Mouse (Mus musculus): ENCODE data around the gene Olfr222. TPM values are rescaled to one million over a fixed set of nuclear protein-coding genes. Genes with fewer than 3 reads are reported as not detected.
A peak's percentile ranks its signal among the peaks of the same experiment; 100 is the strongest.

The Olfr222 gene
- total RNA-seq, 2 experiments from 2014 or later = not detected

GRCm38 (mm10) chr11:59543376-59543775, 32.7 kb downstream of the Olfr222 start:
- no peak for DNase-seq (ENCODE audit: low spot score in 2 of 2)
- intact Hi-C loops (cut with DNase I) = no loop called here

GRCm38 (mm10) chr11:59542442-59542841, 33.6 kb downstream of the Olfr222 start:
- intact Hi-C loops (cut with DNase I) = no loop called here
- DNase-seq (ENCODE audit: low spot score in 2 of 2) = no peak

DNA sequence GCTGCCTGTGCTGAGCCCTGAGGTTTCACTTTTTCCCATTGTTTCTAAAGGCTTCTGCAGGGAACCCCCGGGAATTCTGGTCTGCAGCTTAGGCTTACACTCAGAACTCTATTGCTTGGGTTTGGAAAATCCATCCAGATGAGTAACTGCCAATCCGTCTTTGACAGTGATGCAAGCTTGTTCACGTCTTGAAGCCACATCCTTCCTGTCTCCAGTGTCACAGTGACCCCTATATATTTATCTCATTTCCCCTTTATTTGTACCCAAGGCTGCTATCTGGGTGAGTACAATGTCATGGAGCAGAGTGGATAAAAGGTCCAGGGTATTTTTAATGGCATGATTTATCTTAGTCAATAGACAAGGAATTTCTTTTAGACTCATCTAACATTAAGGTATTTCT, 34.7 kb downstream of the Olfr222 start, which contains the start of gene Nlrp3:
Nlrp3 (plus strand) TSS at position 245 of the 400 bp plus-strand sequence.
- intact Hi-C loops (cut with DNase I) = no loop called here
- DNase-seq (ENCODE audit: low spot score in 2 of 2) = no peak

DNA sequence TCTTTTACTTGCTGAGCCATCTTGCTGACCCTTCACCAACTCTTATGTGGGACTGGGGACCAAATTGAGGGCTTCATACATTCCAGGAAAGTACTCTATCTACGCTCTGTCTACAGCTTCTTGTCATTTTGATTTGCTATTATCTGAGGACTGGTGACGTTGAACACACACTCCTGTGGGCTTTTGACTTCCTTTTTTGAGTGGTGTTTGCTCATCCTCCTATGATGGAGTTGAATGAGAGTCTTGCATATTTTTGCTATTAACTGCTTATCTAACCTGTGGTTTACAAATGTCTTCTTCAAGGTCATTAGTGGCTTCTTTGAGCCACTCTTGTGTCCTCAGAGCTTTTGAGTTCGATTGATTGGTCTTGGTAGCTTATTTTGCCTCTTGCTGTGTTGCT, 35.9 kb downstream of the Olfr222 start:
- intact Hi-C loops (cut with DNase I) = no loop called here
- DNase-seq (ENCODE audit: low spot score in 2 of 2) = no peak

DNA sequence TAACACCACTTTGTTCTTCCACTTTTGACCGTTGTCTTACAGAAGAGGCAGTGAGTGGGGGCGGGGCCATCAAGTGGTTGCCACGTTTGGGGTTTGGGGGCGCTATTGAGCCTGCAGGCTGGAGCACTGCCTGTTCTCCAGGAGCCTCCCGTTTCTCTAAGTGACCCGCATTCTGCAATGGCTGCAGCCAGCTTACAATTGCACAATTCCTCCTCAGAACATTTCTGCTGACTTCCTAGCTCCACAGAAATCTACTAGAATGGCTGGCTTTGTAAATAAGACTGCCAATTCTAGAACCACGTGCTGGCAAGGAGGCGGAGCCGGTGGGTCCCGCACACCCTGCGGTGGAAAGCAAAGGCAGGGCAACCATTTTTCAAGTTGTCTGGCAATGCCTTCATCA, 37.6 kb downstream of the Olfr222 start:
- DNase-seq (ENCODE audit: low spot score in 2 of 2) = peak; percentile 58 to 65
- intact Hi-C loops (cut with DNase I) = no loop called here

DNA sequence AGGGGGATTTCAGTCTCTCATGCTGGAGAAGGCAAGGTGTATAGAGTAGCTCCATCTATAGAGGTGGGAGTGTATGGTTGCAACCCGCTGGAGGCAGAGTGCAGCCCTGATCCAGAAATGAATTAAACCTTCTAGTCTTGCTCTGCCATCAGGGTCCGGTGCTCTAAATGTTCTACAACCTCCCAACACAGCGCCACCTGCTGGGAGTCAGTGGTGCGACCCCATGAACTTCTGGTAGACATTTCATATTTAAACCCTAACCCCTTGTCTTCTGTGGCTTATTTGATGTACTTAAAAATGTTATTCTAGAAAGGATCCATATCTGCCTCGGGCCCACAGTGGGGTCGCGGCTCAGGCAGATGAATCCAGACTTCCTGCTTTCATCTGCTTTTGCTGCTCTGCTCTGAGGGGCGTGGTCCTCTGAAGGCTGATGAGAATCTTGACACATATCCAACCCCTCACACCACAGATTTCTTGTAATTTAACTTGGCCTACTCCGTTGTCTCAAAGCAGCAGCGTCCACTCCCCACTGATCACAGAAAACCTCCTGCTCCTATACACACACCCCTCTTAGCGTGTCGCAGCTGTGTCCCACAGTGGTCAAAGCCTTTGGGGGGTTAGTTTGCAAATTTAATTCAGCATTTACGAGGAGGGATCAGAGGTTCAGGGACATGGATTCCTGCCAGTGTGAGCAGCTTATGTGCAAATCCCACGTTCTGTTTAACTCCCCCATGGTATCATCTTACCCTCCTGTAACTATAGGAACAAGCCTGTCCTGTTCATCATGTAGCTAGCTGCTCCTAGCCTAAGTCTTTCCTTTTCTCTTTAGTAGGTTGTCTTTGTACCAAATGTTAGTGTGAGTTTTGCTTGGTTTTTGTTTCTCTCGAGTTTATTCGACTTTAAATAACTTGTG, 38.6 kb downstream of the Olfr222 start:
- intact Hi-C loops (cut with DNase I) = no loop called here
- no peak for DNase-seq (ENCODE audit: low spot score in 2 of 2)

DNA sequence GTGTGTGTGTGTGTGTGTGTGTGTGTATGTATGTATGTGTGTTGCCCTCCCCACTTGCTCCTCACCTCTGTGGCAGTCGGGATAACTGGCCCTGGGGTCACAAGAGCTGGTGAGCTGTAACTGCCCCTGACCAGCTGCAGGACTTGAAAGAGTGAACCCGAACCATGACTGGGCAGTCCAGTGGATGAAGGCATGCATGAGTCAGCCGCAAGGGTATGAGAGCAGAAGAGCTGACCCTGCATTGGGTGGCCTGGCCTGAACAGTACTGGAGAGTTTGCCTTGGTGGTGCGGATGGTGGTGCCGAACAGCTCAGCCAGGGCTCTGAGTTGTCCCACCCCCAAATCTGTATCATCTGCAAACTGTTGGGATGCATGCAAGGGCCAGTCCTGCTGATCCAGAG, 44.5 kb downstream of the Olfr222 start:
- intact Hi-C loops (cut with DNase I) = no loop called here
- no peak for DNase-seq (ENCODE audit: low spot score in 2 of 2)

GRCm38 (mm10) chr11:59530870-59531535, 45.0 kb downstream of the Olfr222 start:
- intact Hi-C loops (cut with DNase I) = no loop called here
- peak; percentile 28 to 57 for DNase-seq (ENCODE audit: low spot score in 2 of 2)

DNA sequence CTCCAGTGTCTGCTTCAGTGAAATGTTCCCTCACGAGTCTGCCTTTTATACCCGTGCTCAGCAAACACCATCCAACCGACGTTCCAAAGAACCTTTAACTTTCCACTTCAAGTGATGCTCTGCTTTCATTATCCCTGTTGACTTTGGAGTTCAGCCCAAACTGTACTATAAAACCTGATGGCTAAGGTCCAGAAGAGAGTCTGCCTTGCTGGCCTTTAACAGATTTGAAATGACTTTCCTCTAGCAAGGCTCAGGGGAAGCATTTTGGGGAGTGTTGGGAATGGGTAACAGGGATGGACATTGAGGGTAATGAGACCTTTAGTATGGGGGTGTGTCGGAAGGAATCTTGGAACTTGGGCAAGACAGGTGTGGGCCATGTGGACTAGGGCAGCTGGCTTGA, 45.8 kb downstream of the Olfr222 start:
- no peak for DNase-seq (ENCODE audit: low spot score in 2 of 2)
- intact Hi-C loops (cut with DNase I) = no loop called here

DNA sequence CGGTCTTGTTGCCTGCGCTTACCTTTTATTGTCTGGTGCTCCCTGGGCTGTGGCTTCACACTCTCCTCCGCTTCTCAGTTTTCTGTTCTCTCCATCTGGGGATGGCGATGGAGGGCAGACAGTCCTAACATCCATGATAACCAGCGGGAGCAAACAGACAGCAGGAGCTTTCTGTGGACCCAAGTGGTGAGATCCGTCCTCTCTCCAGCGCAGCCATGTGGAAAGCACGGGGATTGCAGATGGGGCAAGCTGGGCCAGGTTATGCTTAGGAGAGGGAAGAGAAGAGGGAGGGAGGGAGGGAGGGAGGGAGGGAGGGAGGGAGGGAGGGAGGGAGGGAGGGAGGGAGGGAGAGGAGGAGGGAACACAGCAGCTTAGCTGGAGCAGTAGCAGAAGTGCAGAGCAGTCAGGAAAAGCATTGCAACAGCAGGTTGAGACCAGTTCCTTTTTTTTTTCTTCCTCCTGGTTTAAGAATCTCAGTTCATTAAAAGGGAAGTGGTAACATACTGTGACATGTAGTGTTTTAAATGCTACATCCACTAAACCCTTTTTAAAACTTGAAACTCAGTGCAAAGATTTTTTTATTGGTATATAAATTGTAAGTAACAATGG, 49.5 kb downstream of the Olfr222 start, which contains the start of gene Zkscan17:
Zkscan17 (minus strand) TSS at position 280 of the 609 bp plus-strand sequence.
- peak in 1 of 2 experiments; percentile 63 for DNase-seq (ENCODE audit: low spot score in 2 of 2)
- intact Hi-C loops (cut with DNase I) = loop anchor here (10.0 kb wide), 1 partner anchor 218 kb away; no protein-coding TSS in a partner anchor

- peak; percentile 92 to 96 for DNase-seq (ENCODE audit: low spot score in 2 of 2)
- intact Hi-C loops (cut with DNase I) = loop anchor here (1.0 to 10.0 kb wide), 3 partner anchors 44 to 220 kb away; no protein-coding TSS in a partner anchor
Observed at GRCm38 (mm10) chr11:59525237-59525636, 50.8 kb downstream of the Olfr222 start.

DNA sequence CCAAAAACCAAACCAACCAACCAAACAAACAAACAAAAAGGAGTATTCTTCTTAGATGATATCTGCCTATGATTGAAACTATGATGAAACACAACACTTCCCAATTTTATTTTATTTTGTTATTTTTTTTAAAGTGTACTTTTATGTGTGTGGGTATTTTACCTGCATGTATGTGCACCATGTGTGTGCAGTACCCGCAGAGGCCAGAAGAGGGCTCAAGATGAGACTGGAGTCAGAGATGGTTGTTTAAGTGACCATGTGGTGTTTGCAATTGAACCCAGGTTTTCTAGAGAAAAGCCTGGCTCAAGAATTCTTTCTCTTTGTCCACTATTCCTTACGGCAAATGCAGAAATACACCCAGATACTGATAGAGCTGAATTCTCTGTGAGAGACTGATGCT, 51.9 kb downstream of the Olfr222 start:
- intact Hi-C loops (cut with DNase I) = loop anchor here (10.0 kb wide), 1 partner anchor 221 kb away; no protein-coding TSS in a partner anchor
- DNase-seq (ENCODE audit: low spot score in 2 of 2) = no peak

Other genes with a start within 250 kb of the Olfr222 start
- gene Prss38, start 200.6 kb downstream of the Olfr222 start, total RNA-seq (2021) = not detected
- gene Jmjd4, start 126.2 kb downstream of the Olfr222 start, total RNA-seq (2021) = 10 to 100 TPM; 30.7 to 32.7 TPM
- gene Snap47, start 125.0 kb downstream of the Olfr222 start, total RNA-seq (2021) = 100 to 1,000 TPM; 388 to 398 TPM
- gene Zfp867, start 103.8 kb downstream of the Olfr222 start, total RNA-seq (2021) = 1 to 10 TPM; 3.7 to 3.9 TPM
- 10 to 100 TPM; 12.5 to 14.0 TPM for gene Zkscan17, start 49.5 kb downstream of the Olfr222 start, total RNA-seq (2021)
- gene Nlrp3, start 34.7 kb downstream of the Olfr222 start, total RNA-seq (2021) = 1 to 10 TPM in 1 of 2 experiments, under 1 TPM in 1; 0.80 to 1.1 TPM
- not detected for gene Olfr223, start 17.1 kb upstream of the Olfr222 start, total RNA-seq (2021)
- gene Mprip, start 85.1 kb upstream of the Olfr222 start, total RNA-seq (2021) = 100 to 1,000 TPM; 249 to 264 TPM
- gene Pld6, start 211.4 kb upstream of the Olfr222 start, total RNA-seq (2021) = 1 to 10 TPM in 1 of 2 experiments, under 1 TPM in 1; 0.89 to 1.9 TPM
- gene Flcn, start 233.8 kb upstream of the Olfr222 start, total RNA-seq (2021) = 10 to 100 TPM; 37.0 to 38.7 TPM